Mouse (Mus musculus) kidney, adult 9 months (tissue): ENCODE results near the gene Alg9.

Experiments used
- DNase-seq: peaks from one replicate; pipeline ENCODE4 v3.0.0; 2022

Gene Alg9

DNA sequence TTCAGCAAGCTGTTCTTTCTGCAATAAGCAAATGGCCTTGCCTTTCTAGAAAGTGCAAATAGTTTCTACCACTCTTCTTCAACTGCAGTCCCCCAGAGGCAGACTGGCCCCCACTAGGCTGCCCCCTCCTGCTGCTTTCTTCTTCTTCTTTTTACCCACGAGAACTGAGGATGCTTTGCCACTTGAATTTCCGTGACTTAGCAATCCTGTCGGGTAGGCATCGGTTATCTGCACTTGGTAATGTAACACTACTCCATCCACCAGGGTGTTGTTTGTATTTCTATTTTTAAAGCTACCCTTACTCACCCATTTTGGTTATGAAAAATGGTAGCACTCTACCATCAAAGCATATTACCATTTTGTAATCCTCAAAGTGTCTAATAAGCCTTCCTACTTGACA, 115.1 kb downstream of the Alg9 start:
- DNase-seq: no peak

DNA sequence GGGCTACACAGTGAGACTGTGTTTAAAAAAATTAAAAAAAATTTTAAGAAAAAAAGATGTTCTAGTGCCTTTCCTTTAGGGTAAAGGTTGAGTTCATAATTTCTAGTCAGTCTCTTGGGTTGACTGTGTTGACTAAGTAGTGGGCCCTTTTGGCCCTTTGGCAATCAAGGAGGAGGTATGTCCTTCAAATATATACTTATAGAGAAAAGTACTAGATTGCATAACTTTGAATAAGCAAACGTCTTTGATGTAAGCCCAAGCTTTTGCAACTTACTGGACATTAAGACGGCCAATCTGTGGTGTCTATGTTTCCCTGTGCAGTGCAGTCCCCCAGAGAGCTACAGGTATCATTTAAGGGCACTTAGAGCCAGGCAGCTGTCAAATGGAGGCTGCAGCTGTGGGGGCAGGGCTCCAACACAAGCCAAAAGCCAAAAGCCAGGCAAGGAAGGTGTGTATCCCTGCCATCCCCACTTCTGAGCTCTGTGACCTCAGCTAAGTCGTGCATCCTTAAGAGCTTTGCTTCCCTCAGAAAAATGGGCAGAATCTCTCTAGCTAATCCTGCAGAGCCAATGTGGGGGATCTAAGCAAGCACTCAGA, 115.8 kb downstream of the Alg9 start:
- no peak for DNase-seq
